Mouse (Mus musculus) cerebellum, adult 11 months (tissue): ENCODE results near the gene Lrp6.

Experiments
- DNase-seq: peaks from one replicate; pipeline ENCODE4 v3.0.0; 2022

Lrp6 gene

DNA sequence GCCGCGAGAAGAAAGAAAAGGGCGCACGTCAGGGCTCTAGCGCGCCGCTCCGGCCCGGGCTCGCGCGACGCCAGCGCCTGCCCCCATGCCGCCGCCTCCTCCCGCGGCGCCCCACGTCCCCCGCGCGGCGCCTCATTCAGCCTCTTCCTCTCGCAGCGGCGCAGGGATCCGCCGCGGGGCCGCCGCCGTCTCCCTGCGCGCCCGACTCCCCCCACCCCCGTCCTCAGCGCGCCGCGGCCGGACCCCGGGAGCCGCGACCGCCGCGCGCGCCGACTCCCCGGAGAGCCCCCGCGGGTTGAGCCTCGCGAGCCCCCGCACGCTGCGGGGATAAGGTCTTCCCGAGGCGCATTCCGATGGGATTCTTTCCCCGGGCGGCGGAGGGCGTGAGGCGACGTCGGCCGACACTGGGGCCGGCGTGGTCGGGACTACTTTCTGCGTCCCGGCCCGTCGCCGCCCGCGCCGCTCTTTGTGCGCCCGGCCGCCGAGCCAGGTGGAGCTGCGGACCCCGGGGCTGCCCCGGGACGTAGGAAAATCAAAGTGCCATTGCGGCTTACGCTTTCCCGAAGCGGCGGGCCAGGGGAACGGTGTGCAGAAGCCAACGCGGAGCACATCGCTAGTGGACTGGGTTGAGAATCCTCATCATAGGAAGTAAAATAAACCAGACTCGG lies at the start of gene Lrp6:
Gene Lrp6, minus strand, starts transcription at position 148 of the 668 bp plus-strand sequence.
- DNase-seq: peak; percentile 79

DNA sequence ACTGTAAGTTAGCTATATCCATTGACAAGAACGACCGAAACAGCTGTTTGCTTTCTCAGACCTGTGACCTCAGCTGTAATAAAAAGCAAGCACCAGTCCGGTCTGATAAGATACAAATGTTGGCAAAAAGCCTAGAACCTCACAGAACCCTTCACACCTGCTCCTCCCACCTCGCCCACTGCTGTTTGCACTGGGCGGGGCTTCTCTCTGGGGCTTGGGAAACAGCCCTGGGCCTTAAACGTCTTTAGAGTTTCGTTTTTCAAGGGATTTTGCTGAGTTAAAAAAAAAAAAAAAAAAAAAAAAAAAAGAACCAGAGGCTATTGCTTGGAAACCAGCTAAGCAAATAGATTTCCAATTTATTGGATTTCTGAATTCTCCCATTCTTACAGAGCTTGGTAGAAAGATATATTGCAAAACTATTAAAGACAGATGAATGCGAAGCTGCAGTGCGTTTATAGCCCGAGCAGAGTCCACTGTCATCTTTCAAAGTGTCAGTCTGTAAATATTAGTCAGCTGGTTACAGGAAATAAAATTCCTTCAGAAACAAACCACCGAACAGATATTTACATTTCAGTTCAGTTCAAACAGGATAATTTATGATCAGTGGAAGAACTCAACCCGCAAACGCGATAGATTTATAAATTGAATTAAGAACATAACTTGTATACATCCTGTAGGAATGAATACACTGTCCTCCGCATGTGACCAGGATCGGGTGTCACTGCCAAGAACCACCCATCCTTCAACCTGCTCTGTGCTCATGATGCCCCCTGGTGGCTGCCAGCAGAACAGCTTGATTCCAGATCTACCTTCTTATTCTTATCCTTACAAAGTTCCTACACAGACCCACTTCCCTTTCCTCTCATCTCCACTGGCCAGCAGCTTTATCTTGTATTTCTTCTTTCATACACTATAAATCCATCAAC lies 48.2 kb upstream of the Lrp6 start:
- DNase-seq: peak; percentile 83

DNA sequence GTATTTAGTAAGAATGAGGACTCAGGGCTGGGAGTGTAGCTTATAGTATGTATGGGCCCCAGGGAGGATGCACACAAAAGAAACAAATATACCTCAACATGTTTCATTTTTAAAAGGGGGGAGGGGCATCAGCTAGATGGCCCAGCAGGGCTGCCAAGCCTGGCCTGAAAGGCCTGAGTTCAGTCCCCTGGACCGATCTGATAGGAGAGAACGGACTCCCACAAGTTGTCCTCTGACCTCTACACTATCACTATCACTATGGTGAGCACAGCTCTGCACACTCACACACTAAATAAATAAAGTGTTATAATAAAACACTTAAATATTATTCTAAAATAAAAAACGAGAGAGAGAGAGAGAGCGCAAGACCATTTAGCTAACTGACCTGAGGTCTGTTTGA lies 47.6 kb upstream of the Lrp6 start:
- DNase-seq: no peak

DNA sequence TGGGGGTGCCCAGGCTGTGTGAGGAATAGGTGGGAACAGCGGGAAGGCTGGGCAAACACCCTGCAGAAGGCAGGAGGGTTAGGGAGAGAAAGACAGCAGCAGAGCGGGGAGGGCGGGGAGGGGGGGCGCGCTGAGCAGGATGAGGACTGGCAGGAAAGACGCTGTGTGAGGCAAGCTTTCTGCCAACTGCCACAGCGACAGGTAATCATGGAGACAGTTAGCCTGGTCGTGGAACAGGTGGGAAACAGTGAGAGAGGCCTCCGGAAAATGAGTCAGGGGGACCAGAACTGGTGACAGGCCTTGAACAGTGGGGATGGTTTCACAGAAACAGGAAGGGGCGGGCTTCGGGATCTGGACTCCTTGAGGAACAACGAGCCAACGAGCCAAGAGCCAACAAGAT lies 45.1 kb upstream of the Lrp6 start:
- no peak for DNase-seq

DNA sequence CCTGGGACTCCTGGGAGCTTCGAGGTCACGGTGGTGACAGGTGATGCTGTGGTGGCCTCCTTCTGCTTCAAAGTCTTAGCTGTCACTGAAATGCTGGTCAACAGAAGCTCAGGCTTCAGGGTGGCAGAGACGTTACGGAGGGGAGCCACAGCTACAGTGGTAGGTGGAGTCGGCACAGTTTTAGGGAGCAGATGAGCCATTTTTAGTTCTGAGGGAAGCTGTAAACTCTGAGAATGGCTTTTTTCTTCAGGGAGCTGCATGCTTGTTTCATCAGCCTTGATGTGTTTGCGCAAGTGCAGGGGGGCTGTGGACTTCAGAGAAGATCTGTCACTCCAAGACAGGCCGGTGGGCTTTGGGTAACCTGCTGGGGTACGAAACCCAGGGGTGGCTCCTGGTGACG lies 43.6 kb upstream of the Lrp6 start:
- DNase-seq: no peak

DNA sequence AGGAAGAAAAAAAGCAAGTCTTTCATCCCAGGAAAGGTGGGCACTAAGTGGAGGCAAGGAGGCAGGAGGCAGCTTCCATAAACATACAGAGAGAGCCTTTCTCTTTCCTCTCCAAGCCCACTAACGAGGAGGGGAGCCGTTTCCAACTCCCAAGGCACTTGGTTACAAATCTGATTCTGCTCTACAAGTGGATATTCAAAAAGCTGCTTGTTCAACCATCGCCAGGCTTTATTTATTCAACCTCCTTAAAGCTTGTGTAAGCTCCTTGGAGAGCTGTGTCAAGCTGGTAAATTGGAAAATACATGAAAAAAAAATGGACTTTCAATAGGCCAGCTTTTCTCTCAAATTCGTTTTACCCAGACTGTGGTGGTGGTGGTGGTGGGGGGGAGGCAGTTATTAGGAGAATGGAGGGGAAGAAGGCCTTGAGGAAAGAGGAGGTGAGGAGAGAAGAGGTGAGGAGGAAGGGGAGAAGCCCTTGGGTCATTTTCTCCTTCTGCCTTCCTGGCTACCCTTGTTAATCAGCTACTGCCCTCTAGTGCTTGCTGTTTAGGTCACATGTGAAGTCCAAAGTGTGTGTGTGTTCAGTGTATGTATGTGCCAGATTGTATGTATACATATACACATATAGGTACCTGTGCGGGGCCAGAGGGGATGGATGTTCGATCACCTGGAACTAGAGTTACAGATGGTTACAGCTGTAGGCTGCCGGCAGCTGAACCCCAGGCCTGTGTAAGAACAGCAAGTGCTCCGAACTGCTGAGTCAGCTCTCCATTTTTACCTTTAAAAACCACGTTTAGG lies 40.4 kb upstream of the Lrp6 start:
- DNase-seq: no peak

DNA sequence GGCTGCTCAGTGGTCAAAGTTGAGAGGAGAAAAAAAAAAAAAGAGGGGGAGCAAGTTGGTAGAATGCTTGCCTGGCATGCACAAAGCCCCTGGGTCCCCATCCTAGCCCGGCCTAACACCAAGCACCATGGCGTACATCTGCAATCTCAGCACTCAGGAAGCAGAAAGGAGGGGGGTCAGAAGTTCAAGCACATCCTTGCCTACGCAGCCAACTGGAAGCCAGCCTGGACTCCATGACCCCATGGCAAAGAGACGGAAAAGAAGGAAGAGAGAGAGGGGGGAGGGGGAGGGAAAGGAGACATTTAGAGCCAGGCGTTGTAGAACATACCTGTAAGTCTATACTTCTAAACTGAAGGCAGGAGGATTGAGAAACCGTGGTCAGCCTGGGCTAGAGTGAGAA lies 39.8 kb upstream of the Lrp6 start:
- DNase-seq: no peak

DNA sequence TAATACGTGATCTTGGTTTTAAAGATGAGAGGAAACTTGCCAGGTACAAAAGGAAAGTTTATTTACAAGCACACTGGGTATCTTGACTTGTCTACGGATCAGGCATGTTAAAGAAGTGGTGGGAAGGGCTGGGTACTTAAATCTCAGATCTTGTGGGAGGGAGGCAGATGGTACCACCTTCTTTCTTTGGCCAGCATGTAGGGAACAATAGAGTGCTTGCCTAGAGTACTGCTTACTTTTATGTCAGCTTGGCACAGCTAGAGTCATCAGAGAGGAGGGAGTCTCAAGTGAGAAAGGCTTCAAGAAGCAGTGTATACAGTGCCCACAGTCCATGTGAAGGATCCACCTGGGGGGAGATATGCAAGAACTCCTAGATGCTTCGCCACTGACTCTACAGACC lies 38.4 kb upstream of the Lrp6 start:
- DNase-seq: no peak

DNA sequence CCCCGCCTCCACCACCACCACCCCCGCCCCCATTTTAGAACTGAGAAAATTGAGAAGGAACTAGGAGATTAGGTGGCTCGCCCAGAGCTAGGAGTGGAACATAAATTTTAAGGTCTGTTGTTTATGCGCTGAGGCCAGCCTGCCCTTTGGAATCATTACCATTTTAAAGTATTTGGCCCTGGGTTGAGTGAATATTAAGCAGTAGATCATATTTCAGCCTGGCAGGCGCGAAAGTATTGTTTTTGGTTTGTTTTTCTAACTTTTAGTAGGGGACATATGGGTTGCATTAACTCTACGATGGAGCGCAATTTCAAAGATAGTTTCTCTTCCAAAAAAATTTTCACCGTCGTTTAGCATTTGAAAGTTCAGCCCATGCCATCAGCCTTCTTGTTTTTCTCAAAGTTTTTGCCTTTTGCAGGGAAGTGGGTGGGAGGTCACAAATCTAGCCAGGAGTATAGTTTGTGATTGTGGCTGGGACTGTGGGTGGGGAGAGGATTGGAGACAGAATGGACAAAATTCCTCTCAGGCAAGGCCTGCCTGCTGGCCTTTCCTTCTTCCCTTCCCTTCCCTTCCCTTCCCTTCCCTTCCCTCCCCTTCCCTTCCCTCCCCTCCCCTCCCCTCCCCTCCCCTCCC lies 35.7 kb upstream of the Lrp6 start:
- no peak for DNase-seq

DNA sequence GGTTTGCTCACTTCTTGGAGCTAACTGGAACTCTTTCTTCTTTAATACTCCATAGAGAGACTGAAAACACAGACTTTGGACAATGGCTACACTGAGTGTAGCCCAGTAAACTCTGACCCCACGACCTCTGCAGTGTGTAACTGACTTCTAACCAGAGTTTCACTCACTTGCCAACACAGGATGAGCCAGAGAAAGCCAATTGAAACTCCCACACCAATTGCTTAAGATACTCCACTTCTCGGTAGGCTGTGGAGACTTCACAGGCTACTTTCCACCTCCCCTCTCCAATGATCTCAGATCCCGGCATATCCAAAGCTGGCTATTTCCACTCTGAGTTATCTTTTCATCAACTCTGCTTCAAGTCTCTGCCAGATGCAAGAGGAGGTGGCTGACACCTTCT lies 35.0 kb upstream of the Lrp6 start:
- DNase-seq: no peak

DNA sequence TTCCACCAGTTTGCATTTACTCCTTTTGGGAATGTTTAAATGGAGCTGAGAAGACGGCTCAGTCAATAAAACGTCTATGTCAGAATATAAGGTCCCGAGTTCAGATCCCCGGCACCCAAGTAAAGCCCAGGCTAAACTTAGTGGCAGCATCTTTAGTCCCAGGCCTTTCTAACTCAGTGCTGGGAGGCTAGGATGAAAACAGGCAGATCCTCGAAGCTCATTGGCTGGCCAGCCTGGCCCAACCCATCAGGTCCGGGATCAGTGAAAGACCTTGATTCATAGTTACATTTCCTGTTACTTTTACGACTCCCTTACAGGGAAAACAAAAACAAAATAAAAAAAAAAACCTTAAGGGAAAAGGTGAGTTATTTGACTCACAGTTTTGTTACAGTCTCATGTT lies 34.4 kb upstream of the Lrp6 start:
- DNase-seq: no peak

DNA sequence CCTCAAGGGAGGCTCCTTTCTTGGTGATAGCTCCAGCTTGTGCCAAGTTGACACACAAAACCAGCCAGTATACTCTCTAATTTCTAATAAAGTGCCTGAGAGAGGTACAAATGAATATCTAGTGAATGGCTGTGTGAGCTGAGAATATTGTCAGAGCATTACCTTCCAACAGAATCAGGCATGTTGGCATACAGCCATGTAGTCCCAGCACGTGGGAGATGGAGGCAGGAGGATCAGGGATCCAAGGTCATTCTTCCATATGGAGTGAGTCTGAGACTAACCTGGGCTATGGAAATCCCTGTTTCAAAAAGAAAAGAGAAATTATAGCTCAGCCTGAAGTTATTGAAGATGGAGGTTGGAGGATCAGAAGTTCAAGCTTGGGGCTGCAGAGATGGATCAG lies 32.5 kb upstream of the Lrp6 start:
- DNase-seq: no peak

DNA sequence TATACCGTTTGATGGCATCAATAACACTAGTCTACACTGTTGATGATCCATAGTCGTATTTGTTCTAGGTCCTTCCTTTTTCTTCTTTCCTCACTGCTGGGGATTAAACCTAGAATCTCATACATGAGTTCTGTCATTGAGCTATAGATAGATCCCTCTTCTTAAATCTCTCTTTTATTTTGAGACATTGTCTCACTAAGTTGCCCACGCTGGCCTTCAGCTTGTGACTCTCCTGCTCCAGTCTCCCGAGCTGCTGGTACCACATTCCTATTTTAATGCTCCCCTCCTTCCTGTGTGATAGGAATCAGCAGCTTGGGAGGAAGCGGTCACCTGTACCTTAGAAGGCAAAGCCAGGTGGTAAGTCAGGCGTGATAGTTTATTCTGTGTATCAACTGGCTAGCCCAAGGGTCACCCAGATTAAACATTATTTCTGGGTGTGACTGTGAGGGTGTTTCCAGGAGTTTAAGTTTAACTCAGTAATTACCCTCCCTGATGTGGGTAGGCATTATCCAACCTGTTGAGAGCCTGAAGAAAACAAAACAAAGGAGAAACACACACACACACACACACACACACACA lies 31.0 kb upstream of the Lrp6 start:
- no peak for DNase-seq

DNA sequence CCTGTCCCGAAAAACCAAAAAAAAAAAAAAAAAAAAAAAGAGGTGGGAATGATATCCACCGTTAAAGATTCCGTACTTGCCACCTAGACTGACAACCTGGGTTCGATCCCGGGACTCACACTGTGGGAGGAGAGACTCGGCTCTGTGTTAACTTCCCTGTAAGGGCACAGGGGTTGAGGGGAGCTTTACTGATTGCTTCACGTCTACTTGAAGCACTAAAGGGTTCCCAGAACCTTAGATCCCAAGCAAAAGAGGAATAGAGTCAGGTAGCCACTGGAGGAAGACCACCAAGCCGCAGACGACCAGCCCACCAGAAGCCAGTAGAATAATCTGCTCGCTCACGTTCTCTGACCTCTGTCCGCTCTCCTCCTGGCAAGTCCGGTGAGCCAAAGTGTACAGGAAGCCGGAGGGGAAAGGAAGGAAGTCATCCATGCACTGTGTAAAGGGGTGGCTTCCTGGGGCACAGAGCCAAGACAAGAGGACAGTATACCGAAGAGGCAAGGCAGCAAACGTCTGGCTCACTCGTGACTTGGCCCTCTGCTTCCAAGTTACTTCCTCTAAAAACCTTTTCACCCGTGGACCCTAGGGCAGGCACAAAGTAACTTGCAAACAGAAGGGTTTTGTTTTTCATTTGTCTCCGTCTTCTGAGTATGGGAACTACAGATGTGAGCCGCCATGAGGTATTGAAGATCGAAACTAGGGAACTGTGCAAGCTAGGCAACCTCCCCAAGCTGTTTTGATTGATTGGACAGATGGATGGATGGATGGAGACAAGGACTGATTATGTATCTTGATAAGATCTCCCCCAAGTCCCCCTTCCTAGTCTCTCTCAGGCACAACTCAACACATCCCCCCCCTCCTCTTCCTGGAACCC lies 28.0 kb upstream of the Lrp6 start:
- no peak for DNase-seq

DNA sequence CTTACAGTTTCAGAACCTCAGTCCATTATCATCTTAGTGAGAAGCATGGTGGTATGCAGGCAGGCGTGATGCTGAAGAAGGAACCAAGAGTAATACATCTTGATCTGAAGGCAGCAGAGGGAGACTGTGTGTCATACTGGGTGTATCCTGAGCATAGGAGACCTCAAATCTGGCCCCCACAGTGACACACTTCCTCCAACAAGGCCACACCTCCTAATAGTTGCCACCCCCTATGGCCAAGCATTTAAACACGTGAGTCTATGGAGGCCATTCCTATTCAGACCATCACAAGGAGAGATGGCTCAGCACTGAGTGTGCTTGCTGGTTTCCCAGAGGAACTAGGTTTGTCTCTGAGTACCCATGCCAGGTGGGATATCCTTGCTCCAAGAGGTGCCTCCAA lies 24.8 kb upstream of the Lrp6 start:
- no peak for DNase-seq

DNA sequence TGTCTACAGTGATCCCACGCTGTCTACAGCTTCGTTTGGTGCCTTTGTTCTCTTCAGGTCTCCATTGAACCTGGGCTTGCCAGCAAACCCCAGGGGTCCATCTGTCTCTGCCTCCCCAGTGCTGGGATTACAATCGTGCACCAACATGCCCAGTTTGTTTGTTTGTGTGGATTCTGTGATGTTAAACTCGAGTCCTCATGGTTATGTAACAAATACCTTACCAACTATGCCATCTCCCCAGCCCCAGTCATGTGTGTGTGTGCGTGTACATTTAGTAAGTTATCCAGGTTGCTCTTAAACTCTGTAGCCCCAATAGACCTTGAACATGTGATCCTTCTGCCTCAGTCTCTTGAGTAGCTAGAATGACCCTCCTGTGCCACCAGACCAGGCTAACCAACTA lies 19.5 kb upstream of the Lrp6 start:
- DNase-seq: no peak

DNA sequence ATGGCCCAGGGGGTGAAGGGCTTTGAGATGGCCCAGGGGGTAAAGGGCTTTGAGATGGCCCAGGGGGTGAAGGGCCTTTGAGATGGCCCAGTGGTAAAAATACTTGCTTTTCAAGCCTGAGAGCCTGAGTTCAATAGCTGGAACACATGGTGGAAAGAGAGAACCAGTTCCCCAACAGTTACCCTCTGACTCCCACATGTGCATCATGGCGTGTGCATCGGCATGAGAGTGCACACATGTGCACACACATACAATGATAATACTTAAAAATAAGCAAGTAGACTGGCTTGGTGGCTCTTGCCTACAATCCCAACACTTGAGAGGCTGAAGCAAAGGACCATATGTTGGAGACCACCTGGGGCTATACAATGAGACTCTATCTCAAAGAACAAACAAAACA lies 17.9 kb upstream of the Lrp6 start:
- no peak for DNase-seq

DNA sequence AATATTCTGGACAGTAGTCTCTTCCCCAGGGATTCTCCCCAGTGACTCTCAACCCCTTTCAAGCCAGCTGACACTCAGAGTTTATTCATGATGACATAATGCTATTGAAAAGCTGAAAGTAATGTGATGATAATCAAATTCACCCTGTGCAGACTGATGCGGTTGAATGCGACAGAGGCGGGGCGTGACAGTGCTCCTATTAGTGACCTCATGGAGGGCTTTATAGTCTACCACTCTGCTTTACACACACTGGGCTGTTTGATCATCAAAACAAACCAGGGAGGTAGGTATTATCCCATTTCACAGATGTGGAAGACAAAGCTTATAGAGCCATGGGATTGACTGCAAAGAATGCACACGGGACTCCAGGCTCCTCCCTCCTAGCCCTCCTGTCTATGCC lies 15.3 kb upstream of the Lrp6 start:
- no peak for DNase-seq

DNA sequence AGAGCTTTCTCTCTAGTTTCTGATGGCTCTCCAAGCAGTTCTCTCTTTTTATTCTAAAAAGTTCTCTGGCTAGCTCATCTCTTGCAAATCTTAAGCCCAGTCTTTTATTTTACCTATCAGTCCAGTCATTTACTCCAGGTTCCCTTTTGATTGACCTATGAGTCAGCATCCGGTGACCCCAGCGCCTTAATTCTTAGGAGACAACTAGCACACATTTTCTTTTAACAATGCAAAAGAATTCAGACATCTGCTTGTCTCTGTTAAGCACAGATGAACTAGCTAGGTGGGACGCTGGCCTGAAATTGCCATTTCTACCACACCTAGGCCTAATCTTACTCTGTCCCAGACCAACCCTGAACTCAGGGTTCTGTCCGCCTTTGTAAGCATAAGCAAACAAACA lies 12.7 kb upstream of the Lrp6 start:
- no peak for DNase-seq

DNA sequence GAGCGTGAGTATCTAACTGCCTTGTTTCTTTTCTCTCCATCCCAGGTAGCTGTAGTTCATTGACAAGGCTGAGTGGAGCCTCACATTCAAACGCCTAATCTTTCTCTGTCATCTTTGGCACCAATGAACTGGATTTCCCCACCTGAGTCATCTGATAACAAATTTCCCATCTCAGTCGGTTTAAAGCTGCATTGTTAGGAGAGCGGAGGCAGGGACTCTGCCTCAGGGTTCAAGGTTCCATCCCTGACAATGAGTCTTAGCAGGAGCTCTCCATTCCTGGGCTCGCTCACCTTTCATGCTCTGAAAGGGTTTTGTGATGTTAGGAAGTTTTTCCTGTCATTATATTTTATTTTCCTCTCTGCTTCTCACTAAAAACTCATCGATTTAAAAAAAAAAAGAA lies 11.3 kb upstream of the Lrp6 start:
- no peak for DNase-seq

DNA sequence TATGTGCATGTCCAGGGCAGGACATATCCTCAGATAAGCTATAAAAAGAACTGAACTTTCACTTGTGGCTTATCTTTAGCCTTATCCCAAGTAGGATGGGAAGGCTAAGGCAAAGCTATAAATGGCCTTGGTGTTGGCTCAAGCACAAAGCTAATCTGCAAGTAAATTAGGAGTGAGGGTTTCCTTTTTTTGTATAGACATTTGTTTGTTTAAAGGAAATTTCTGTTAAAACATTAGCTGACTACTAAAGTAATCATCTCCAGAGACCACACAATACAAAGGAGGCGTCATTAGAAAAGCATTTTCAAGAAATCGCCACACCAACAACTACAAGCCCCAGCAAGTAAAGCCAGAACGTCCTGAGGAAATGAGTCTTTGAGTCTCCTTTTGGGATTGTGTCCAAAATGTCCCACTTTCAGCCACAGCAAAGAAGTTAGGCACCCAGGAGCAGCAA lies 8.6 kb upstream of the Lrp6 start:
- DNase-seq: no peak
